Mouse (Mus musculus) lung, postnatal 0 days (tissue): ENCODE results near the gene Crhr2.

Experiments used
- CTCF ChIP-seq: IDR thresholded peaks from 2 replicates; pipeline ENCODE4 v1.5.1; 2016; ENCODE audit warnings: antibody characterized with exemption, mild to moderate bottlenecking
- EP300 ChIP-seq: IDR thresholded peaks from 2 replicates; pipeline ENCODE4 v1.6.1; 2016; ENCODE audit warnings: antibody characterized with exemption, mild to moderate bottlenecking, control low read depth

DNA sequence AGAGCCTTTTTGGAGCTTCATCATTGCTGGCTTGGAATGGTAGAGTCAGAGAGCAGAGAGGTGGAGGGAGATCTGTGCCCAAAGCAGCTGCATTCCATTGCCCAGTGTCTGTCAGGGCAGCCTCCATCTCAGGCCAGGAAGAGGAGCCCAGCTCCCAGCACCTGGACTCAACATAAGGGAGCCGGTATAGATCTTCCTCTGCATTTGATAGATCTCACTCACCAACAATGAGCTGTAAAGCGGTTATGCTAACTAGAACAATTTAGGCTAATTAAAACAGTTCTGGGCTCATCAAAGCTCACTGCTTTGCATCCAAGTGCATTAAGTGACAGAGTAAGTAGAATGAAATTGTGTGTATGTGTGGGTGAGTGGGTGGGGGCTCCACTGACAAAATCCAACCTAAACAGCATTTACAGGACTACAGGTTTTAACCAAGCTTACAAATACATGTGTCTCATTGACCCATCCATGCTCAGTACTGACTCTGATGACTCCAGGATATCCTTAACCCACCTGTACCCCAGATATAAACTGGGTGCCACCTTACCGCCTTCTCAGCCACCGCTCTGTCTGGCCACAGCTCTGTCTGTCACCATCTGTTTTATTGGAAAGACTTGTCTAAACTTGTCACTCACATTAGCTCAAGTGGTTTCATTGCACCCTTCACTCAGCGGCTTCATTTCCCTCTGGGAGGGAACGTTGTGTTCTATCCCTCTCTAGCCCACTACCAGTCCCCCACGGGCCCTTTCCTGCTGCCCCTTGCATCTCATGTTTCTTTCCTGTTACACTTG lies 50.4 kb downstream of the Crhr2 start:
- TF ChIP-seq EP300 (no peak), CTCF (no peak)
